Mouse (Mus musculus): ENCODE measurements around the gene Sp2.

DNA sequence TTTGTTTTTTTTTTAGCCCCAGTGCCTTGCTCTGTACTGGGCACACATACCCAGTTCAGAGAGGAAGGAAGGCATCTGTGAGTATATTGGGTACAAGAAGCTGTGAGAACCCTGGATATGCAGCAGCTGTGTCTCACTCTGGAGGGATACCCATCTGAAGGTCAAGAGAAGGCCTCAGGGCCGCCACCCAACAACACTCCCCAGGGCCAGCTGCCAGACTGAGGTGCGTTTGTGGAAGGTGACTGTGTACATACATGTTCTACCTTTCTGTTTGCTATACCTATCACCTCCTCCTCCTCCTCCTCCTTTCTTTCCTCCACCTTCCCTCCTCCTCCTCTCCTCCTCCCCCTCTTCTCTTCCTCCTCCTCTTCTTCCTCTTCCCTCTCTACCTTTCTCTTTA is 54.7 kb downstream of the Sp2 start, which contains the start of gene Prr15l:
- no peak for TF ChIP-seq HCFC1 (IDR thresholded peaks at IDR 0.05; ENCODE audit: borderline replicate concordance, insufficient read depth, low read length)
- TF ChIP-seq ZC3H11A (IDR thresholded peaks at IDR 0.05; ENCODE audit: borderline replicate concordance, low read depth, low read length): no peak

All from ES-E14 (cell line).